Mouse (Mus musculus): ENCODE results near the gene Tap2. TPM values are rescaled to one million over a fixed set of nuclear protein-coding genes. Genes with fewer than 3 reads are reported as not detected.
A peak's percentile ranks its signal among the peaks of the same experiment; 100 is the strongest.

Gene Tap2
- polyA plus RNA-seq, 1 experiment = 103 TPM

GRCm38 (mm10) chr17:34261502-34261901, 58.2 kb downstream of the Tap2 start:
- Histone ChIP-seq H3K9me3 (0 out of 2 replicates have a peak, but pooled peaks cover 5% of the 10 kb centered on the region), H3K36me3 (replicated peaks; ENCODE audit: low read length) (no peaks in the 10 kb centered on the region), H3K27me3 (replicated peaks) (peaks cover 74% of the 10 kb centered on the region), H3K4me1 (peaks cover 13% of the 10 kb centered on the region), H3K4me3 (replicated peaks) (no peak overlapping the region)
- no peak for TF ChIP-seq FLI1 (IDR thresholded peaks at IDR 0.05; ENCODE audit: low read length)
- TF ChIP-seq GATA1 (IDR thresholded peaks at IDR 0.05; ENCODE audit: borderline replicate concordance, low read length) = no peak

DNA sequence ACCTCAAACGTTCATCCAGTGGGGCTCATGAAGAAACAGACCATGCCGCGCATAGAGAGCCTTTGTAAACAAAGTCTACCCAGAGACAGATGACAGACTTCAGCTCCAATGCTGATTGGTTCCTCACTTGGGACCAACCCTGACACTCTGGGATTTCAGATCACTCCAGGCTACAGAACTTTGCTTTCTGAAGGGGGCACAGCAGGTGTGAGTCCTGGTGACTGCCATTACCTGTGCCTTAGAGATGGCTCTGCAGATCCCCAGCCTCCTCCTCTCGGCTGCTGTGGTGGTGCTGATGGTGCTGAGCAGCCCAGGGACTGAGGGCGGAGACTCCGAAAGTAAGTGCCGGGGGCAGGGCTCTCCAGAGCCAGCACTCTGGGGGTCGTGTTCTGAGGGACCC, 59.7 kb downstream of the Tap2 start:
- TF ChIP-seq FLI1 (IDR thresholded peaks at IDR 0.05; ENCODE audit: low read length) (no peak), GATA1 (IDR thresholded peaks at IDR 0.05; ENCODE audit: borderline replicate concordance, low read length) (no peak)
- H3K4me3 ChIP-seq (replicated peaks) = peak overlapping the region; percentile 90
- H3K4me1 ChIP-seq = peaks cover 13% of the 10 kb centered on the region
- no peaks in the 10 kb centered on the region for H3K36me3 ChIP-seq (replicated peaks; ENCODE audit: low read length)
- peaks cover 74% of the 10 kb centered on the region for H3K27me3 ChIP-seq (replicated peaks)
- H3K9me3 ChIP-seq = 0 out of 2 replicates have a peak, but pooled peaks cover 5% of the 10 kb centered on the region

DNA sequence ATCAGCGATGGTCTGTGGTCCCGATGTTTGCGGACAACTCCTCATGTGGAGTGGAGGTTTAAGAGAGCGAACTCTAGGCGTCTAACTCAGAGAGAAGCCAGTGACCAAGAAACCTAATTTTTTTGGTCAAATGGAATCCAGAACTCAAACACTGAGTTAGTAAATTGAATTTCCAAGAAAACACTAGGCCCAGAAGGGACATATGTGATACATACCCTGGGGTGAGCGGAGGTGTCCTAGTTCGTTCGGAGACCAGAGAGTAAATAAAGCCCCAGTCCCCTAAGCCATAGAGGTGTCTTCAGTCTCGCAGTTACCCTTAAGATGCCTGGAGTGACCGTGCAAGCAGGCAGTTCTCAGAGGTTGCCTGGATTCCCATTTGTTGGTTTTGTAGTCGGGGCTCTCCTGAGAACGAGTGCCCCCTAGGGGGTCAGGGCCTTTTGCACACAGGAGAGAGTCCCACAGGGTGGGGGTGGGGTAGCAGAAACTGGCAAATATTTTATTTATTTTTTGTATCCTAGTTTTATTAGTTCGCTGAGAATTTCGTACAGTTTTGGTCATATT, 60.6 kb downstream of the Tap2 start:
- TF ChIP-seq GATA1 (IDR thresholded peaks at IDR 0.05; ENCODE audit: borderline replicate concordance, low read length) = no peak
- H3K4me3 ChIP-seq (replicated peaks) = peak overlapping the region; percentile 90
- 0 out of 2 replicates have a peak, but pooled peaks cover 5% of the 10 kb centered on the region for H3K9me3 ChIP-seq
- peaks cover 75% of the 10 kb centered on the region for H3K27me3 ChIP-seq (replicated peaks)
- H3K36me3 ChIP-seq (replicated peaks; ENCODE audit: low read length) = no peaks in the 10 kb centered on the region
- H3K4me1 ChIP-seq = peaks cover 13% of the 10 kb centered on the region

DNA sequence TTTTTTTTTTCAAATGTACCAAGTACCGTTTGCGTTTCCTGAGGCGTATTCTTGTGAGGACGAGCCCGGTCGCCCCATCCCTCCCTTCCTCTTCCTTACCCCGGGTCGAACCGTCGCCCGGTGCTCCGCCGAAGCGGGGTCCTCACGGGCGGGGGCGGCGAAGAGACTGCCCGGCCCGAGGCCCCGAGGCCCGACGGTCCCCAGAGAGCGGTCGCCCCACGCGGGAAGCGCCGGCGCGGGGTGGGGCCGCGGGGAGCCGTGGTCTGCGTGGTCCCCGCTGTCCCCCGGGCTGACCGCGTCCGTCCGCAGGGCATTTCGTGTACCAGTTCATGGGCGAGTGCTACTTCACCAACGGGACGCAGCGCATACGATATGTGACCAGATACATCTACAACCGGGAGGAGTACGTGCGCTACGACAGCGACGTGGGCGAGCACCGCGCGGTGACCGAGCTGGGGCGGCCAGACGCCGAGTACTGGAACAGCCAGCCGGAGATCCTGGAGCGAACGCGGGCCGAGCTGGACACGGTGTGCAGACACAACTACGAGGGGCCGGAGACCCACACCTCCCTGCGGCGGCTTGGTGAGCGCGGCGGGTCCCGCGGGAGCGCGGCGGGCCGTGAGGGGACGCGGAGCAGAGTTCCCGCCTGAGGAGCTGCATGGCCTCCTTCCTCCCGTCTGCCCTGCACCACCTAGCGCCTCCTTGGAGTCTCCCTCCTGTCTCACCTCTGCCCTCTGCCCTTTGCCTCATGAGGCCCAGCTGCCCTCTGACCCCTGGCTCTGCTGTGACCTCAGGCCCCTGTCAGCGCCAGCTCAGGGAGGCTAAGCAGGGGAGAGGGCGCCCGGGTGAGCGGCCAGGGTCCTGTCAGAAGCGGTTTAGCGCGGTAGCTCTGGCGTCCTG, 61.4 kb downstream of the Tap2 start:
- no peak for TF ChIP-seq FLI1 (IDR thresholded peaks at IDR 0.05; ENCODE audit: low read length)
- TF ChIP-seq GATA1 (IDR thresholded peaks at IDR 0.05; ENCODE audit: borderline replicate concordance, low read length) = no peak
- Histone ChIP-seq H3K36me3 (replicated peaks; ENCODE audit: low read length) (no peaks in the 10 kb centered on the region), H3K4me1 (peaks cover 13% of the 10 kb centered on the region), H3K27me3 (replicated peaks) (peaks cover 71% of the 10 kb centered on the region), H3K9me3 (0 out of 2 replicates have a peak, but pooled peaks cover 5% of the 10 kb centered on the region), H3K4me3 (replicated peaks) (peak overlapping the region; percentile 89)

Other genes starting within 250 kb of the Tap2 start
- 75.8 and 138 TPM in 2 replicates for gene Vps52, start 247.7 kb upstream of the Tap2 start, polyA plus RNA-seq (2012; ENCODE audit: insufficient read depth, low replicate concordance)
- 17.5 and 129 TPM in 2 replicates for gene Rps18, start 247.5 kb upstream of the Tap2 start, polyA plus RNA-seq (2012; ENCODE audit: insufficient read depth, low replicate concordance)
- gene H2-K1, start 203.2 kb upstream of the Tap2 start, polyA plus RNA-seq (2012; ENCODE audit: insufficient read depth, low replicate concordance) = 144 and 307 TPM in 2 replicates
- 5.3 and 24.9 TPM in 2 replicates for gene Ring1, start 178.8 kb upstream of the Tap2 start, polyA plus RNA-seq (2012; ENCODE audit: insufficient read depth, low replicate concordance)
- 12.4 and 22.2 TPM in 2 replicates for gene H2-Ke6, start 175.5 kb upstream of the Tap2 start, polyA plus RNA-seq (2012; ENCODE audit: insufficient read depth, low replicate concordance)
- 63.6 and 95.7 TPM in 2 replicates for gene Slc39a7, start 171.8 kb upstream of the Tap2 start, polyA plus RNA-seq (2012; ENCODE audit: insufficient read depth, low replicate concordance)
- 66.5 and 117 TPM in 2 replicates for gene Rxrb, start 171.7 kb upstream of the Tap2 start, polyA plus RNA-seq (2012; ENCODE audit: insufficient read depth, low replicate concordance)
- gene Col11a2, start 164.1 kb upstream of the Tap2 start, polyA plus RNA-seq (2012; ENCODE audit: insufficient read depth, low replicate concordance) = 19.6 and 36.5 TPM in 2 replicates
- 9.5 and 12.1 TPM in 2 replicates for gene H2-Oa, start 111.2 kb upstream of the Tap2 start, polyA plus RNA-seq (2012; ENCODE audit: insufficient read depth, low replicate concordance)
- 19.3 and 32.1 TPM in 2 replicates for gene H2-DMa, start 84.0 kb upstream of the Tap2 start, polyA plus RNA-seq (2012; ENCODE audit: insufficient read depth, low replicate concordance)
- 174 and 242 TPM in 2 replicates for gene Brd2, start 80.9 kb upstream of the Tap2 start, polyA plus RNA-seq (2012; ENCODE audit: insufficient read depth, low replicate concordance)
- gene H2-DMb2, start 60.2 kb upstream of the Tap2 start, polyA plus RNA-seq (2012; ENCODE audit: insufficient read depth, low replicate concordance) = 1.5 TPM in 1 of 2 replicates, not detected in the other
- gene H2-DMb1, start 50.5 kb upstream of the Tap2 start, polyA plus RNA-seq (2012; ENCODE audit: insufficient read depth, low replicate concordance) = 1.1 TPM in 1 of 2 replicates, not detected in the other
- gene Tap1, start 16.0 kb upstream of the Tap2 start, polyA plus RNA-seq (2012; ENCODE audit: insufficient read depth, low replicate concordance) = 27.1 and 27.9 TPM in 2 replicates
- 15.3 and 32.2 TPM in 2 replicates for gene Psmb9, start 15.8 kb upstream of the Tap2 start, polyA plus RNA-seq (2012; ENCODE audit: insufficient read depth, low replicate concordance)
- 16.6 and 74.9 TPM in 2 replicates for gene Psmb8, start 5.8 kb upstream of the Tap2 start, polyA plus RNA-seq (2012; ENCODE audit: insufficient read depth, low replicate concordance)
- 0.76 TPM in 1 of 2 replicates, not detected in the other for gene H2-Ob, start 35.4 kb downstream of the Tap2 start, polyA plus RNA-seq (2012; ENCODE audit: insufficient read depth, low replicate concordance)
- 1.8 TPM in 1 of 2 replicates, not detected in the other for gene H2-Ab1, start 54.2 kb downstream of the Tap2 start, polyA plus RNA-seq (2012; ENCODE audit: insufficient read depth, low replicate concordance)
- 0.64 TPM in 1 of 2 replicates, not detected in the other for gene H2-Aa, start 84.3 kb downstream of the Tap2 start, polyA plus RNA-seq (2012; ENCODE audit: insufficient read depth, low replicate concordance)
- 2.8 TPM in 1 of 2 replicates, not detected in the other for gene H2-Eb1, start 102.3 kb downstream of the Tap2 start, polyA plus RNA-seq (2012; ENCODE audit: insufficient read depth, low replicate concordance)
- gene H2-Eb2, start 122.1 kb downstream of the Tap2 start, polyA plus RNA-seq (2012; ENCODE audit: insufficient read depth, low replicate concordance) = not detected in 2 replicates
- gene Btnl2, start 151.3 kb downstream of the Tap2 start, polyA plus RNA-seq (2012; ENCODE audit: insufficient read depth, low replicate concordance) = not detected in 2 replicates
- not detected in 2 replicates for gene Btnl1, start 173.6 kb downstream of the Tap2 start, polyA plus RNA-seq (2012; ENCODE audit: insufficient read depth, low replicate concordance)
- not detected in 2 replicates for gene BC051142, start 195.3 kb downstream of the Tap2 start, polyA plus RNA-seq (2012; ENCODE audit: insufficient read depth, low replicate concordance)

All from megakaryocyte, embryonic 14.5 days (primary cell).